Mouse (Mus musculus): Measurements from ENCODE around the gene Phpt1. TPM values are rescaled to one million over a fixed set of nuclear protein-coding genes. Genes with fewer than 3 reads are reported as not detected.

The Phpt1 gene
- polyA plus RNA-seq, 1 experiment, result 4.7 TPM

DNA sequence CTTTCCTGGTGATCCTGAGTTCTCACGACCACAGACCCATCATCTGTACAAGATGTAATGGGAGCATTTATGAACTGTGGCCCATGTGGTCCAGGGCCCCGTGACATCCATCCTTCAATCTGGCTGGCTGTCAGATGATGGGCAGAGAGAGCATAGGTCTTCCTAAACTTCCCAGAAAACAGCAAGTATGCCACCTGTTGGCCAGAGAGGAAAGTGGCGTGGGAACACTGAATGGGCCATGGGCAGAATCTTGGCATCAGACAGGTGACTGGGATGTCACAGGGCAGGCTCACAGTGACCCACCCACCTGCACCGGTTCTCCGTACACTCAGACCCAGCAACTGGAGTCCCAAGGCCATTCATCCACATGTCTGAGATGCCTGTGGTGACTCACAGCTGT lies 23.8 kb downstream of the Phpt1 start:
- no peaks in the 10 kb centered on the region for H3K9me3 ChIP-seq
- no peak for TF ChIP-seq GATA1 (IDR thresholded peaks at IDR 0.05; ENCODE audit: borderline replicate concordance, low read length)
- TF ChIP-seq FLI1 (IDR thresholded peaks at IDR 0.05; ENCODE audit: low read length), result no peak
- H3K4me3 ChIP-seq (replicated peaks), result no peak overlapping the region
- no peaks in the 10 kb centered on the region for H3K36me3 ChIP-seq (replicated peaks; ENCODE audit: low read length)
- H3K4me1 ChIP-seq, result peaks cover 52% of the 10 kb centered on the region
- H3K27me3 ChIP-seq (replicated peaks), result no peaks in the 10 kb centered on the region

DNA sequence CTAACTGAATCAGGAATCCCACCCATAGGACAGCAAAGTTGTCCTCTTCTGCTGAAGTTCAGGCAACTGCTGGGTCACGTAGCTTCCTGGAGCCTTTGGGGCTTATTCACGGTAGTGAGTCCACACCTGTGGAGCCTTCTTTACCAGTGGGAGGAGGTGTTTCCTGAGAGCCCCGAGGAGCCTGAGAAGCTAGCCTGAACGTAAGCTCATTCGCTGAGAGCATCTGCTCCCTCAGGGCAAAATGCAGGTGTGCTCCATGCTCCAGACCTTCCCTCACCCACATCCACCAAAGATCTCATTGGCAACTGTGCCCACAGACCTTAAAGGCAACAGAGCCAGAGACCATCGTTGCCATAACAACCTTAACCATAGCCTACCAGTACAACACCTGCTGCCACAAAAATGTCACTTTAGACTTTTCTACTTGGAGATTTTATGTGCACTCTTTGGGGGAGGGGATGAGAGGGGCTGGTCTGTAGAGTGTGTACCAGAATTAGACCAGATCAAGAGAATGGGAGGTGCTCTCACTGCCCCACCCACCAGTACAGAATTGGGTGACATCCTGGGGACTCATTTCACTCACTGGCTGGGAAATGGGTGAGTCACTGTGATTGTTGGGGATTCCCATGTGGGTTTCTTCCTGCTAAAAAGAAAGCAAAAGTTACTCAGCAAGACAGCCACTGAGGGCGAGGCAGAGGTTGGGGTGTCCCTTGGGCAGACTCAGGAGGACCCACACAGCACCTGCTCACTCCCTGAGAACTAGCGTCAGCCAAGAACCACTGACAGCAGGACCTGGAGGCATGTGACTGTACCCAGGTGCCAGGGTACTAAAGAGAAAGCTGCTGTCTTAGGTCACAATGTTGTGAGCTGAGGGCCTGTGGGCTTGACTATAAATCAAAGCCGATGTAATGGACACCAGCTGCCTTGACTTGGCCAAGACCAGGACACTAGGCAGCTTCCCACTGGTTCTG lies 25.7 kb downstream of the Phpt1 start:
- H3K9me3 ChIP-seq, result no peaks in the 10 kb centered on the region
- no peak for TF ChIP-seq FLI1 (IDR thresholded peaks at IDR 0.05; ENCODE audit: low read length)
- no peak for TF ChIP-seq GATA1 (IDR thresholded peaks at IDR 0.05; ENCODE audit: borderline replicate concordance, low read length)
- no peaks in the 10 kb centered on the region for H3K27me3 ChIP-seq (replicated peaks)
- H3K4me1 ChIP-seq, result peaks cover 69% of the 10 kb centered on the region
- peak overlapping the region; percentile 86 for H3K4me3 ChIP-seq (replicated peaks)
- H3K36me3 ChIP-seq (replicated peaks; ENCODE audit: low read length), result peaks cover 10% of the 10 kb centered on the region

DNA sequence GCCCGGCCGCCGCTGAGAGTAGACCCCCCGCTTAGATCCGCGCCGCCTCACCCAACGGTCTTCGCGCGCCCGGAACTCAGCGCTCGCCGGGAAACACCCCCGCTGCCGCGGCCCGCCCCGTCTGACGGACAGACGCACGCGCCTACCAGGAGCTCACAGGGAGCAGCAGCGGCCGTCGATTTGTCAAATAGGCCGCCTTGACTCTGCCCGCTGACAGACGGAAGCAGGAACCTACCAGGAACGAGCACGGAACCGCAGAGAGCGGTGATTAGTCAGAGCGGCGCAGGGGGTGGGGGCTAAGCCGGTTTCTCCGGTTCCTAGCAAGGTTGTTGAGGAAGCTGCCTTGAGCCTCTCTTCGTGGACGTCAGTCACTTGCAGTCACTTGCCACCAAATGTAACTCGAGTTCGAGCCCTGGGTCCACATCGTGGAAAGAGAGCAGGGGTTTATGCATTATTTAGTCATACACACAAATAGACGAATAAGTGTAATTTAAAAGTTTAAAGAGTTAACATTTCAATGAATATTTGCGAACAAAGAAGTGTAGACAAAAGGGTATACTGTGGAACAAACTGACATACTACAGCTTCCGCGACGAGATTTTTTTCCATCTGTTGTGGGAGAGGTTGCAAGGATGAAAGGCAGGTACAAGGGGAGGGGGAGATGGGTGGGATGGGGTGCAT lies 28.1 kb downstream of the Phpt1 start, which contains the start of gene Traf2:
Gene Traf2, minus strand, starts transcription at position 130 of the 681 bp plus-strand sequence.
- H3K36me3 ChIP-seq (replicated peaks; ENCODE audit: low read length), result peaks cover 27% of the 10 kb centered on the region
- TF ChIP-seq FLI1 (IDR thresholded peaks at IDR 0.05; ENCODE audit: low read length) (no peak), GATA1 (IDR thresholded peaks at IDR 0.05; ENCODE audit: borderline replicate concordance, low read length) (no peak)
- H3K27me3 ChIP-seq (replicated peaks), result no peaks in the 10 kb centered on the region
- peaks cover 72% of the 10 kb centered on the region for H3K4me1 ChIP-seq
- H3K9me3 ChIP-seq, result no peaks in the 10 kb centered on the region
- H3K4me3 ChIP-seq (replicated peaks), result peak within 1 kb of the TSS; percentile 98

DNA sequence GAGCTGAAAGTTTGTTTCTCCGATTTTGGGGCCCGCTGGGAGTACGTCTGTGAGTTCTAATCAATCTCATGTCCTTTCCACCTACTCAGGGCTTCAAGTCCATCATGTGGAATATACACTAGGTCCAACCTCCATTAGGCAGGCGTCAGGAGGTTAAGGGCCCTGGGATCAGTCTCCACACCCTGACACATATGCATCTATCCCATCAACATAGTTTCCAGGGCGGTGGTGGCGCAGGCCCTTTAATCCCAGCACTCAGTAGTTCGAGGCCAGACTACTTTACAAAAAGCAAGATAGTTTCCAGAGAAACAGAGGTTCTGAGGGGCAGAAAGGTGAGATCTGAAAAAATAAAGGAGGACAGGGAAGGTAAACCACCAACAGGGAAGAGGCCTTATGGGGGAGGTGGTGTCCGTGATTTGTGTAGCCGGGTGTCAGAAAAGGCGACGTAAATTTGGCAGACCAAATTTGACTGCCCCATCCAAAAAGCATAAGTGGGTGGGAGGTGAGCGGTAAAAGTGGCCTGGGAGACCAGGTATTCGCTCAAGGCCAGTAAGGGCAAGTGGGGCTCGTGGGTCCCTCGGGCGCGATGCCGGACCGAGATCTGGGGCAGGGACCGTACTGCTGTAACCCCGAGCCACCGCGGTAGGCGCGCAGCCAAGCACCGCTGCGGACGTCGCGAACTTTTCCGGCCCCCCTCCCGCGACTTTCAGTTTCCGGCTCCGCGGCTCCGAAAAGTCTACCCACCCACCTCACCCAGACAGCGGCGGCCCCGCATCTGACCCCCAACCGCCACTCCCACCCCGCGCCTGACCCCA lies 28.8 kb downstream of the Phpt1 start:
- H3K4me1 ChIP-seq, result peaks cover 76% of the 10 kb centered on the region
- peaks cover 31% of the 10 kb centered on the region for H3K36me3 ChIP-seq (replicated peaks; ENCODE audit: low read length)
- TF ChIP-seq GATA1 (IDR thresholded peaks at IDR 0.05; ENCODE audit: borderline replicate concordance, low read length) (no peak), FLI1 (IDR thresholded peaks at IDR 0.05; ENCODE audit: low read length) (no peak)
- peak overlapping the region; percentile 98 for H3K4me3 ChIP-seq (replicated peaks)
- H3K9me3 ChIP-seq, result no peaks in the 10 kb centered on the region
- H3K27me3 ChIP-seq (replicated peaks), result no peaks in the 10 kb centered on the region

DNA sequence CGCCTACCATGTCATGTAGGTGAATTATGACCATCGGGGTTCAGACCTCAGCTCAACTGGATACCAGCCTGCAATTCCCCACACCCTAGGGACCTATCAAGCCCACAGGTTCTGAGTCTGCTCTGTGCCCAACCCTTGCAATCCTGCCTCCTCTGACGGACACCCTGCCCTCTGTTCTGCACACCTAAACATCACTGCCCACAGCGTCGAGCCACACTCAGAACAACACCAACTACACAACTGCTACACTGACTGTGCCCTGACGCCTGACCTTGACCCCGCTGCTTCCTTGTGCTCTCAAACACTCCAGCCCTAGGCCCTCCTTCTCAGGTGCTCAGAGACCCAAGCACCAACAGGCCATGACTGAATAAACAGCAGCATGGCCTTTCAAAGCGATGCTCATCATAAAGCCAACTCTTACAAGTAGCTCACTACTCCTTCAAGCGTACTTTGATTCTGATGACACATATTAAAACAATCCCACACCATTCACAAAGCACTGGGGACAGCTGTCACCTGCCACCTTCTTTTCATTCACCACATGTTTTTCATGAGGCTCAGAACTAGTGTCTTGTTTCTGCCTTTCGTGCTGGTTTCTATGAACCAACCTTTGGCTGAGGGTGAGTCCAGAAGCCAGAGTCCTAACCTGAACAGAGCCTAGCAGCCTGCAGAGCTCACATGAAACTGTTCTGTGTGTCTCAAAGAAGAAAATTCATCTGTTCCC lies 33.2 kb downstream of the Phpt1 start:
- no peaks in the 10 kb centered on the region for H3K27me3 ChIP-seq (replicated peaks)
- peaks cover 52% of the 10 kb centered on the region for H3K4me1 ChIP-seq
- H3K36me3 ChIP-seq (replicated peaks; ENCODE audit: low read length), result peaks cover 68% of the 10 kb centered on the region
- H3K4me3 ChIP-seq (replicated peaks), result peak overlapping the region; percentile 42
- no peaks in the 10 kb centered on the region for H3K9me3 ChIP-seq
- TF ChIP-seq GATA1 (IDR thresholded peaks at IDR 0.05; ENCODE audit: borderline replicate concordance, low read length) (no peak), FLI1 (IDR thresholded peaks at IDR 0.05; ENCODE audit: low read length) (no peak)

DNA sequence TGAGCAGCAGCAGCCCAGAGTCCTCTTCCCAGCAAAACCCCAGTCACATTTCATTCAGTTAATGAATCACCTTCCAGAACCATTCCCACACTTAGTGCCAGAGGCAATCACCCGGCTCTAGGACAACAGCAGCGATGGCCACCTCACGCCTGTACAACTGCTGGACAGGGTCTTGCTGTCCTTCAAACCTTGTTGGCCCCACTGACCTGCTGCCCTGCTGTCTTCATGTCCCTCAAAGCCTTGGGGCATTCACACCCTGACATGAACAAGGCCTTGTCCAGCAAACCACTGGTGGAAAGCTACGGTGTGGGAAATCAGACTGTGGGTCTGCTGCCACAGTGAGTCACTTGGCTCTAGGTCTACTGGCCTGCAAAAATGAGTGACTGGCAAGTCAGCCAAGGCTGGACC lies 34.5 kb downstream of the Phpt1 start:
- H3K36me3 ChIP-seq (replicated peaks; ENCODE audit: low read length), result peaks cover 81% of the 10 kb centered on the region
- H3K27me3 ChIP-seq (replicated peaks), result no peaks in the 10 kb centered on the region
- TF ChIP-seq FLI1 (IDR thresholded peaks at IDR 0.05; ENCODE audit: low read length) (no peak), GATA1 (IDR thresholded peaks at IDR 0.05; ENCODE audit: borderline replicate concordance, low read length) (no peak)
- H3K4me3 ChIP-seq (replicated peaks), result no peak overlapping the region
- peaks cover 43% of the 10 kb centered on the region for H3K4me1 ChIP-seq
- H3K9me3 ChIP-seq, result no peaks in the 10 kb centered on the region

DNA sequence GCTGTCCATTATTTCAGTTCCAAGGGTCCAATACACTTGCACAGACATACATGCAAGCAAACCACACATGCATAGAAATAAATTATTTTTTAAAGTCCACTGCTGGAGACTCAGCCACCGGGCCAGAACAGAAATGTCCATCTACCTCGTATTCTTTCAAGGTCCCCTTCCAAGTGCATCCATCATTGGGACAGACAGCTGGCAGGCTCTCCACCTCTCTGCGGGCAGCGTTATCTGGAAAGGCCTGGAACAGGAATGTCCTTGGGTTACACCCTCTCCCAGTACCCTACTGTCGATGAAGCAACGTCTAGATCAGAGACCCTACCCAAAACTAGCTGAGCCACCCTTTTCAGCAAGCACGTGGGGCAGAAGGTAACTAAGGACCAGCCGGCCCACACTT lies 38.5 kb downstream of the Phpt1 start:
- H3K36me3 ChIP-seq (replicated peaks; ENCODE audit: low read length), result peaks cover 87% of the 10 kb centered on the region
- TF ChIP-seq FLI1 (IDR thresholded peaks at IDR 0.05; ENCODE audit: low read length), result no peak
- no peak for TF ChIP-seq GATA1 (IDR thresholded peaks at IDR 0.05; ENCODE audit: borderline replicate concordance, low read length)
- H3K27me3 ChIP-seq (replicated peaks), result no peaks in the 10 kb centered on the region
- peaks cover 25% of the 10 kb centered on the region for H3K4me1 ChIP-seq
- no peaks in the 10 kb centered on the region for H3K9me3 ChIP-seq
- no peak overlapping the region for H3K4me3 ChIP-seq (replicated peaks)

DNA sequence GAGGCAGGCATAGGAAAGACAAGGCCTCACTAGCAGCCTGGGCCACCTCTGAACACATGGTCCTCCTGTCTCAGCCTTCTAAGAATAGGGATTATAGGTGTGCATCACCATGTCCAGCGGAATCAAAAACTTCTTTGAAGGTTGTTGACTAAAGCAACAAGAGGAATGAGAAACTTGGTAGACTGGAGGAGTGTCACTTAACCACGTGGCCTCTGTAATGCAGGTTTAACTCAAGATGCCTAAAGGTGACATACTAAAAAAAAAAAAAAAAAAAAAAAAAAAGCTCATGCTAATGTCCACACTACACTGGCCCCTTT lies 40.2 kb downstream of the Phpt1 start:
- TF ChIP-seq GATA1 (IDR thresholded peaks at IDR 0.05; ENCODE audit: borderline replicate concordance, low read length) (no peak), FLI1 (IDR thresholded peaks at IDR 0.05; ENCODE audit: low read length) (no peak)
- Histone ChIP-seq H3K4me1 (peaks cover 15% of the 10 kb centered on the region), H3K36me3 (replicated peaks; ENCODE audit: low read length) (peaks cover 93% of the 10 kb centered on the region), H3K27me3 (replicated peaks) (no peaks in the 10 kb centered on the region), H3K9me3 (no peaks in the 10 kb centered on the region), H3K4me3 (replicated peaks) (no peak overlapping the region)
